Mouse (Mus musculus) left cerebral cortex, adult 8-10 months (tissue): Measurements from ENCODE around the gene P4ha3. TPM values are rescaled to one million over a fixed set of nuclear protein-coding genes. Genes with fewer than 3 reads are reported as not detected.
"Not testable (repeated sequence)": the region's sequence is repeated elsewhere in the genome, so short reads cannot be mapped to it uniquely, and the experiment has no call there.

Experiments
- DNase-seq, 2 experiments: peaks; one replicate each; pipeline ENCODE4 v3.0.0; 2022; ENCODE audit warnings: low spot score in 2 of 2
- total RNA-seq, 4 experiments: library from RNA; stranded (reverse); gene quantifications; 2 replicates each; pipeline ENCODE4 v1.2.4; 2022

The P4ha3 gene
- total RNA-seq, result 1 to 10 TPM; 4.4 to 8.6 (median 6.8) TPM

GRCm38 (mm10) chr7:100285383-100285782 lies at the start of gene P4ha3:
P4ha3 (plus strand) TSS chr7:100285520.
- no peak for DNase-seq

DNA sequence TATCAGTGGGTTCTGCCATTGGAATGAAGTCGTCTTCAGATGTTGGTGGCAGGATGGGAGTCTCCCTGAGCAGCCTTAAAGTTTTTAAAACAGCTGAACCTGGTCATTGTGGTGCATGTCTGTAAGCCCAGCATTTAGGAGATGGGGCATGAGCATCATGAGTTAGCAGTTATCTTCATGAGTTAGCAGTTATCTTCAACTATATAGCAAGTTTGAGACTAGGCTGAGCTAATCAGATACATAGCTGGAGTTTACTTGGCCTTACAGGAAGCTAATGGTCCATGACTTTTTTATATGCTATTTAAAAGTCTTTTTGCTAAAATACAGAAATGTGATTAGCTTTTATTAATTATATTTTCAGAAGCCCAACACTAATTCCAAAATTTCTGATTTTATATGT lies 47.0 kb upstream of the P4ha3 start:
- DNase-seq, result no peak

DNA sequence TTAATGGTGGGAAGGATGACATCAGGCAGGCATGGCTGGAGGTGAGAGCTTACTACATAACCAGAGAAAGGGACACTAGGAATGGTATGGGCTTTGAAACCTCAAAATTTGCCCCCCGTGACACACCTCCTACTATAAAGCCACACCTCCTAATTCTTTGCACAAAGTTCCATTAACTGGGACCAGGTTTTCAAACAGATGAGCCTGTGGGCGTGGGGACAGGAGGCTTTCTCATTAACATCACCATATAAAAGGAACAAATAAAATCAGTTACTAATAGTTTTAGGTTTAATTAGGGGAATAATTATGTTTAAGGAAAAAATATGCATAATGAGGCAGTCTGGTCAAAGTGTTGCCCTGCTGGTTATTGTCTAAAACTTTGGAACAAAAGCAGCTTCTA lies 44.7 kb upstream of the P4ha3 start:
- no peak for DNase-seq

DNA sequence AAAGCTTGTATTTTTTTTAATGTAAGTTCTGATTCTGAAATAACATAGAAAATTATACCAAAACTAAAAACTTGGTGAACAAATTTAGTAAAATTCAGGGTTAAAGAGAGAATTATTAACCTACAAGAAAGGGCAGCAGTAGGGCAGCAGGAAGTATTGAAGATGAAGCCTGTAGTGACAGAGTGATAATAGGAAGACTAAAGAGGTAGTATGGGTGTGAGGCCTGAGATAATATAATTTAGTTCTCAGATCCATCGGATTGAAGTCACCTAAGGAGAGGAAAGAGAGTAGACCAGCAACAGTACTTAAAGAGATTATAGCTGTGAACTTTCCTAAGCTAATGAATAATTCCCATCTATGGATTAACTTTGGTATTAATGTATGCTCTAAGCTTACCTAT lies 42.3 kb upstream of the P4ha3 start:
- no peak for DNase-seq

DNA sequence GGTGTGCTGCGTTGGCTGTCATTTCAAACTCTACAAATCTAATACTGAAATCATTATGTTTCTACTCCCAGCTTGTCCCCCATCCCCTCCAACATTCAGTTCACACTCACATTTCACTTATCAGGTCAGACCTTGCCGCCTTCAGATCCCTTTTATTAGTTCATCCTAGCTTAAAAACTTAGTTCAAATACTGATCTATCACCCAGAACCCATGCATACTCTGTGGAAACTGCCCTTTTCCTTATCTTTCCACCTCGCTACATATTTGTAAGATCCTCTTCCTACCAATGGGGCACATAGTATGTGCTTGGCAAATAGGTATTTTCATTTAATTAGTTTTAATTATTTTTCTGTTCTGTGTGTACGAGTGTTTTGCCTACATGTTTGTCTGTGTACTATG lies 41.1 kb upstream of the P4ha3 start:
- DNase-seq, result no peak

DNA sequence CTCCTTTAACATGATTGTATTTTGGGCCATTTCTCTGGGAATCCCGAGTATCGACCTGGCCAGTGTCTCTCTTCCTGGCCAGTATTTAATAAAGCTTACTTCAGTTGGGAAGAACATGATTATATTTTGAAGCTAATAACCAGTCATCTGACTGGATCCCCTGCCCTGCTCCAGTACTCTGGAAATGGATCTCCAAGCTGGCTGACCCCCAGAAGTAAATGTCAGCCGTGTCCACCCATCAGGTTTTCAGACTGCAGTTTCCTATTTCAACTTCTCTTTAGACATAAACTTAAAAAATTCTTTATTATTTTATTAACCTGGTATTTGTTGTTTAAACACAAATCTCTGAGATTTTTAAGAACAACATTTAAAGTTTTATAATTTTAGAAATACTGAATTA lies 40.1 kb upstream of the P4ha3 start:
- DNase-seq, result no peak

- DNase-seq, result no peak
These were observed 34.7 kb upstream of the P4ha3 start for GRCm38 (mm10) chr7:100250667-100251066.

DNA sequence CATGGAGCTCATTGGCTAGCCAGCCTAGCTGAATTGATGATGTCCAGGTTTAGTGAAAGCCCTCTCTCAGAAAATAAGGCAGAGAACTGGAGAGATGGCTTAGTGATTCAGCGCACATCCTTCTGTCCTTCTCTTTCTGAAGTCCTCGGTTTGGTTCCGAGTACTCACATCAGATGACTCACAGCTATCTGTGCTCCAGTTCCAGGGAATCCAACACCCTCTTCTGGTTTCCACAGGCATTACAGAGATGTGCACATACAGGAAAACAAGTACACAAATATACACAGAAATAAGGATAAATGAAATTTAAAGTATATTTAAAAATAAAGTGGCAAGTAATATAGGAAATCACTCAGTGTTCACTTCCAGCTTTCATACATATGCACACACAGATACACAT lies 23.0 kb upstream of the P4ha3 start:
- no peak for DNase-seq

DNA sequence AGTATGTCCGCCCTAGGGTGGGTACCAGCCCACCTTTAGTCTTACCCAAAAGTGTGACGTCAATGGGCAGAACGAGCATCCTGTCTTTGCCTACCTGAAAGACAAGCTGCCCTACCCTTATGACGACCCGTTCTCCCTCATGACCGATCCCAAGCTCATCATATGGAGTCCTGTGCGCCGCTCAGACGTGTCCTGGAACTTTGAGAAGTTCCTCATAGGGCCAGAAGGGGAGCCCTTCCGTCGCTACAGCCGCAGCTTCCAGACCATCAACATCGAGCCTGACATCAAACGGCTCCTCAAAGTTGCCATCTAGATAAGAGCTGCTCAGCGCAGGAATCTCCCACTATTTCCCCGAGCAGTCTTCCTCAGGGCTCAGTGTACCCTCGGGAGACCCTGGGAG lies 20.4 kb upstream of the P4ha3 start:
- DNase-seq, result not testable (repeated sequence)

DNA sequence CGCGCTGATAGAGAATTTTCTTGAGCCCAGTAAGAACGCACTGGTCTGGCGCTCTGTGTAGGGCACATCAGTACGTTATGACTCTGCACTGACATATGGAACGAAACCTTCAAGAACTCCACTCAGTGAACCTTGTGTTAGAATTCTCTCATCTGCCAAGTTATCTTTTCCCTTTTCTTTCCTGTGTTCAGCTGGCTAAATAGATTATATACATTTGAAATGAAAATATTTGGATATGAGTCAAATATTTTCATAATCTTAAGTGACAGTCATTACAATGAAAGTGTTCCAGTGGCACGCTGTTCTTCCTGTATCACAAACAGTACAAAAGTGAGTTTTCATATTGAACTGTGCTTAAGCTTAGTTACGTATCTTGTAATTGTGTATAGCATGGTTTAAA lies 13.0 kb upstream of the P4ha3 start:
- no peak for DNase-seq

DNA sequence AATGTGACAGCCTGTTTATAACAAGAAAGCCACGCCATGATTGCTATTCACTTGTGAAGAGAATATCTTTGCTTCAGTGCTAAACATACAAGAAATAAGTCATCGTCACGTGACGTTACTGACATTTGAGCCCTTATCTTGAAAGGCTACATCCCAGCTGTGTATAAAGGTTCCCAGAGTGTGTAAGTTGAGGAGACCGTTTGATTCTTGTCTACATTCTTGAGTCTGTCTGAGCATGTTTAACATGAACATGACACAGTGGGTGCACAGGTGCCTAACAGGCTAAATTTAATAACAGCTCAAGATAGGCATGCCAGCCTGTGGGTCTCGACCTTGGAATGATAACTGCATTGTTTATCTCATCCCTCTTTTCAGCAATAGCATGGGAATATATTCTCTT lies 10.8 kb upstream of the P4ha3 start:
- no peak for DNase-seq

GRCm38 (mm10) chr7:100276397-100276796 lies 8.9 kb upstream of the P4ha3 start:
- no peak for DNase-seq

GRCm38 (mm10) chr7:100279803-100280202 lies 5.5 kb upstream of the P4ha3 start:
- DNase-seq, result no peak

DNA sequence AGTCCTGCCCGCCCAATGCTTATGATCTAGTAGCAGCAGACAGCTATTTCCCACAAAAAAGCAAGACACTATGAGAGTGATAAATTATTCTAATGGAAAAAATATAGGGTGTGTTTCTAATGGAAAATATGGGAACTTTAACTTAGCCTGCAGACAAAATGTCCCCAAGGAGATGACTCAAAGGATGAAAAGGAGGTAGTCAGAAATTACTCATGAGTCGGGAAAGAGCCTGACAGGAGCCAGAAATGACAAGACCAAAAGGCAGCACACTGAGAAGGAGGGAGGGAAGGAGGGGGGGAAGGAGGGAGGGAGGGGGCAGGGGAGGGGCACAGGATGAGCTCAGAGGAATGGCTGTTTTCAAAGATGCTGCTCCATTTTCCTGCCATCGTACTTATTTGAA lies 3.7 kb upstream of the P4ha3 start:
- no peak for DNase-seq

- no peak for DNase-seq
These were observed 2.0 kb upstream of the P4ha3 start for GRCm38 (mm10) chr7:100283298-100283697.

GRCm38 (mm10) chr7:100287748-100288578 lies 2.6 kb downstream of the P4ha3 start:
- DNase-seq, result no peak

GRCm38 (mm10) chr7:100288622-100289021 lies 3.3 kb downstream of the P4ha3 start:
- DNase-seq, result no peak

- no peak for DNase-seq
These were observed 8.2 kb downstream of the P4ha3 start for GRCm38 (mm10) chr7:100293546-100293945.

DNA sequence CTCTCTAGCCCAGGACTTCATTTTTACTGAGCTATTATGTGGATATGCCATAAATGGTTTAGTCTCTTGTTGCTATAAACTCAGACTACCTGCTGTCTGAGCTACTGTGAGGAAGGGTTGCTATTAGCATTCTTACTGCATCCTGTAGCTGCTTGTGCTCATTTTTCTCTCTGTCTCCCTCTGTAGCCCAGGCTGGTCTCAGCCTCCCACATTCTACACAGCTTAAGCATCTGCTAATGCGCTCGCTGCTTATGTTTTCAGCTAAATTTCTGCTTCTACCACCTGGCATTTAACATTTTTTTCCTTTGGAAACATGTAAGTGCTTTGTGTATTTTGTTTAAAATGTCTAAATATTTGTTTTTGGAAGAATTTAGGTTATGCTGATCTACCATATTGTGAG lies 10.4 kb downstream of the P4ha3 start:
- DNase-seq, result peak in 1 of 2 experiments; percentile 33

DNA sequence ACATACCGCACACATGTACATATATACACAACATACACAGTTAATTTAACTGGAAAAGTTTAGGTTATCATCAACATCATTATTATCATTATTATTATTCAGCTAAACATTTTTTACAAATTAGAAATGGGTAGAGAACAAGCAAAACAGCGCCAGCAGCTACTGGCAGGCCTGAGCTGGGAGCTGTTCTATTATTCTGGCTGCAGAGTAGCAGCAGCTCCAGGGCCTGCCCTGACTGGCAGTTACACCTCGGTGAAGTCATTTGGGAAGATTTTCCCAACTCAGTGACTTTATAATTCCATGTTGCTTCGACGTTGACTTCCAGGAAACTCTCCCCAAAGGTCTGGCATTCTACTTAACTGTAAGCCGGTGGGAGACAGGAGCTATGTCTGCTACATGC lies 11.4 kb downstream of the P4ha3 start:
- no peak for DNase-seq

DNA sequence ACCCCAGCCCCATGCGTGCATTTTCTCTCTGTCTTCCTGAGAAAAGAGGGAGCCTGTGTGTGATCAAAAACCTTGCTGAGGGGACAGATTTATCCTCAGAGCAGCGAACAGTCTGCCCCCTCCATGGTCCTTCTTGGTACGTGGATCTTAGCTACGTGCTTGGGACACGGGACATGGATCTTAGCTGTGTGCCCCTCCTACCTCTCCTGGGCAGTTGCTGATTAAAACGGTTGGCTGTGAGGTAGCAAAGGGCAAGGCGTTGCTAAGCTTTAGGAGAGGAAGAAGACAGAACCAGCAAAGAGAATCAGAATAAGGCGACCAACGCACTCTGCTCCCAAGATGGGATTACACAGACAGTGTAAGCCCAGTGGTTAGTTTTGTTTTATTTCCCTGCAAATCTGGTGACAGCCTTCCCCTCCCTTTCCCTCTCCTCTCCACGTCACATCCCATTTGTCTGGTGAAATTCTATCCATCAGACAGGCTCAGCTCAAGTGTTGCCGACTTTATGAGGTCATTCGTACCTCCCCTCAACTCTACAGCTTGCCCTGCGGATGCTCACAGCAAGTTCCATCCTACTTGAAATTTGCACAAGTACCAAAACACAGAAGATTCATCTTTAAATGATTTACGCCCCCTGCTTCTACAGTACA lies 13.7 kb downstream of the P4ha3 start:
- no peak for DNase-seq

DNA sequence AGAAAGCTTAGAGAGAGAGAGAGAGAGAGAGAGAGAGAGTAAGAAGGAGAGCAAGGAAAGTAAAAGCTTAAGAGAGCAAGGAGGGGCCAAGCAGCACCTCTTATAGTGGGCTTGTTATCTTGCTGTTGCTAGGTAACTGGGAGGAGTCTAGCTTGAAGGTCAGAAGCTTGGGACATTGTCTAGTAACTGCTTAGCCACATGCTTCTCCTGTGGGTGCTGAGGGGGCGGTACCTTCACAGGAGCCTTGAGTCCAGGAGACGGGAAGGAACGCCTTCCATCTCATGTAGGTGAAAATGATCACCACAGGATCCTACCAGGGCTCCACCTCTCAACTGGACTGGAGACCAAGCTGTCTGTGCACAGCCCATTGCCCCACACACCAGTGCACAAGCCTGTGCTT lies 16.1 kb downstream of the P4ha3 start:
- no peak for DNase-seq

GRCm38 (mm10) chr7:100302316-100302715 lies 17.0 kb downstream of the P4ha3 start:
- peak in 1 of 2 experiments; percentile 81 for DNase-seq
